Comparison of ENCODE assay signal across 16 mouse cellular contexts in genomic region chr9:118498061-118498460, GRCm38 (mm10). TPM values are rescaled to one million over a fixed set of nuclear protein-coding genes. Genes with fewer than 3 reads are reported as not detected.
"Had no signal": no experiment of that assay in that cellular context is flagged by ENCODE, and none has a peak within 500 bp of the region (broad histone marks: within the 10 kb centered on the region; RNA-seq: fewer than 3 reads in every experiment).

No protein-coding gene starts in this region.

- H3K36me3 ChIP-seq: midbrain, embryonic 10.5 days; midbrain, embryonic 12.5 days; neural tube, embryonic 12.5 days; stomach, embryonic 15.5 days had no signal

- H3K9ac ChIP-seq: lung, embryonic 14.5 days; midbrain, embryonic 12.5 days; neural tube, embryonic 12.5 days; stomach, embryonic 15.5 days had no signal

- H3K4me3 ChIP-seq: midbrain, embryonic 10.5 days; midbrain, embryonic 12.5 days; myocyte; neural tube, embryonic 12.5 days; stomach, embryonic 15.5 days had no signal

- H3K27ac ChIP-seq: midbrain, embryonic 10.5 days; midbrain, embryonic 12.5 days; neural tube, embryonic 12.5 days; stomach, embryonic 15.5 days had no signal

- H3K4me1 ChIP-seq: midbrain, embryonic 10.5 days; midbrain, embryonic 12.5 days; neural tube, embryonic 12.5 days; stomach, embryonic 15.5 days had no signal

- H3K27me3 ChIP-seq: neural tube, embryonic 12.5 days; stomach, embryonic 15.5 days had no signal

- DNase-seq: lung, adult 18-20 months; lung, embryonic 14.5 days; lung, postnatal 10 days; lung, postnatal 4 days; midbrain, embryonic 14.5 days; right cerebral cortex, postnatal 14 days; thymus, postnatal 14 days; thymus, postnatal 36 days had no signal

- H3K4me2 ChIP-seq: lung, embryonic 14.5 days; midbrain, embryonic 12.5 days; neural tube, embryonic 12.5 days; stomach, embryonic 15.5 days had no signal

- H3K9me3 ChIP-seq: midbrain, embryonic 12.5 days; neural tube, embryonic 12.5 days; stomach, embryonic 15.5 days had no signal

- ATAC-seq: midbrain, embryonic 16.5 days had no signal

RNA-seq across cellular contexts. Expression of gene Eomes, which starts 20.0 kb away (rescaled TPM):
- polyA plus RNA-seq: lung, embryonic 14.5 days; lung, embryonic 16.5 days; neural tube, embryonic 14.5 days had no signal
